Mouse (Mus musculus) heart, postnatal 0 days (tissue): ENCODE data around the gene Ugt1a8. TPM values are rescaled to one million over a fixed set of nuclear protein-coding genes. Genes with fewer than 3 reads are reported as not detected.
"Not testable (repeated sequence)": the region's sequence is repeated elsewhere in the genome, so short reads cannot be mapped to it uniquely, and the experiment has no call there.

Experiments
- ATAC-seq: fragments of 200-750 bp; cut with Nextera tagmentation; 2 replicates; pipeline ENCODE4 v1.8.0; 2017; ENCODE audit warnings: low read depth, moderate number of reproducible peaks, moderate library complexity; ENCODE audit not compliant: insufficient read depth
- DNase-seq: peaks from one replicate; pipeline ENCODE4 v3.0.0-alpha.2; 2016; ENCODE audit warnings: low spot score
- H3K27ac ChIP-seq: fragments of 300-500 bp; sonication (generic); 2 replicates; pipeline ENCODE4 v1.5.1; 2014; ENCODE audit warnings: low read depth, mild to moderate bottlenecking
- H3K27me3 ChIP-seq: fragments of 300-500 bp; sonication (generic); 2 replicates; pipeline ENCODE4 v1.6.1; 2014; ENCODE audit warnings: low read length, mixed read lengths; ENCODE audit not compliant: control insufficient read depth, insufficient read depth
- H3K36me3 ChIP-seq: fragments of 300-500 bp; sonication (generic); replicated peaks from 2 replicates; pipeline ENCODE4 v1.6.1; 2014; ENCODE audit warnings: low read length, mixed read lengths; ENCODE audit not compliant: control insufficient read depth, insufficient read depth
- H3K4me1 ChIP-seq: fragments of 300-500 bp; sonication (generic); 2 replicates; pipeline ENCODE4 v1.6.1; 2014; ENCODE audit warnings: antibody characterized with exemption; ENCODE audit not compliant: control insufficient read depth, insufficient read depth
- H3K4me2 ChIP-seq: fragments of 300-500 bp; sonication (generic); 2 replicates; pipeline ENCODE4 v1.6.1; 2014; ENCODE audit warnings: low read depth, mild to moderate bottlenecking, low read length, moderate library complexity
- H3K4me3 ChIP-seq: fragments of 300-500 bp; sonication (generic); 2 replicates; pipeline ENCODE4 v1.5.1; 2014; ENCODE audit warnings: low read depth, low read length
- H3K9ac ChIP-seq: fragments of 300-500 bp; sonication (generic); replicated peaks from 2 replicates; pipeline ENCODE4 v1.6.1; 2014; ENCODE audit warnings: low read depth, low read length, mixed read lengths
- H3K9me3 ChIP-seq: fragments of 300-500 bp; sonication (generic); replicated peaks from 2 replicates; pipeline ENCODE4 v1.6.1; 2016; ENCODE audit warnings: low read length; ENCODE audit not compliant: control insufficient read depth
- CTCF ChIP-seq: IDR thresholded peaks from 2 replicates; pipeline ENCODE4 v1.5.1; 2016; ENCODE audit warnings: antibody characterized with exemption, control low read depth, low read depth
- EP300 ChIP-seq: IDR thresholded peaks from 2 replicates; pipeline ENCODE4 v1.6.1; 2016; ENCODE audit warnings: antibody characterized with exemption, low read depth
- WGBS: fragments of 180-500 bp; shearing (Covaris S2); extraction: QIAGEN DNeasy Blood & Tissue Kit; methylation state at CpG from one replicate; pipeline ENCODE4 v1.1.7; 2014; 5-methylcytosine and 5-hydroxymethylcytosine counted together
- polyA plus RNA-seq: library from polyadenylated mRNA; unstranded; fragments of >200 nt; fragmentation: Nextera tagmentation; extraction: Ambion mirVana; gene quantifications from 2 replicates; pipeline ENCODE4 v1.2.1, GENCODE M21; 2015
- total RNA-seq: library from RNA; depleted of rRNA; stranded (reverse); fragments of >200 nt; gene quantifications from 2 replicates; pipeline ENCODE4 v1.2.3, GENCODE M21; 2014; ENCODE audit warnings: low replicate concordance; rRNA removed

Ugt1a8 gene
- total RNA-seq, result not detected in 2 replicates
- not detected in 2 replicates for polyA plus RNA-seq

DNA sequence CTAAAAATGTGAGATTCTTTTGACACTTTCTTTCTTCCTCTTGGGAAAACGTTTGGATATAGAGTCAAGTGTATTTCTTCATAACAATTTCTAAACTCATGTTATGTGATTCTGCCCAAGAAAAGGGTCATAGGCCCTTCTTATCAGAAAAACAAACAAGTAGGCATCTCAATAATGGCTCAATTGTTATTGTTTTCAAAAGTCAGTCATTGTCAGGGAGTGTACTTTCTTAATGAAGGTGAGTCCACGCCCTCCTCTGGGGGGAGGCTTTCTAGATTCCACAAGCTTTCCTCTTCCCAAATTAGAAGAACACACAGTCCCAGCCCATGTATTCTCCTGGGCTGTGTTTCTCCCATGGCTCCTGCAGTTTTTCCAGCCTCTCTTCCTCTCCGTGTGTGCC, at the start of gene Ugt1a8:
Gene Ugt1a8, plus strand, starts transcription at position 301 of the 400 bp plus-strand sequence.
- H3K4me3 ChIP-seq, result no peak within 1 kb of the TSS
- ATAC-seq, result no peak
- H3K4me1 ChIP-seq, result no peaks in the 10 kb centered on the region
- no peak for DNase-seq
- no peak within 1 kb of the TSS for H3K27ac ChIP-seq
- H3K27me3 ChIP-seq, result no peaks in the 10 kb centered on the region
- no peaks in the 10 kb centered on the region for H3K36me3 ChIP-seq
- WGBS, result 63% methylated on average over 3 of the region's 3 CpGs
- no peak for TF ChIP-seq EP300
- TF ChIP-seq CTCF, result no peak
- no peaks in the 10 kb centered on the region for H3K9me3 ChIP-seq
- no peak within 1 kb of the TSS for H3K9ac ChIP-seq
- no peak within 1 kb of the TSS for H3K4me2 ChIP-seq

DNA sequence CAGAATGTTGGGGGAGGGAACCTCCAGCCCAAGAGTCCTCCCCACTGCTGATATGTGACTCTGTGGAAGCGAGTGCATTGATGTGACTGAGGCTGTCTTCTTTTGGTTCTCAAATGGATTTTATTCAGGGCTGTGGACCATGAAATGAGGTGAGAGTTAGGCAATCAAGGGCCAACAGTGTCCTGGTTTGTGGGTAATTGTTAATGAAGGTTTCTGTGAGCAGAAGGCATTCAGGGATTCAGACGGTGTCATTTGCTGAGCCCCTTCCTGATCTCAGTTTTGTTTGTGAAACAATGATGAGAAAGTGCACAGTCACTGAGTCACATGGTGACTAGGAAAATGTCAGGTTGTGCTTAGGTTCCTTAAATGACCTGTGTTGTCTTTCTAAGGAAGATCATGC, 44.6 kb upstream of the Ugt1a8 start:
- H3K4me3 ChIP-seq, H3K27me3 ChIP-seq, H3K4me2 ChIP-seq, H3K4me1 ChIP-seq, H3K36me3 ChIP-seq, DNase-seq, H3K9me3 ChIP-seq, H3K9ac ChIP-seq, ATAC-seq, H3K27ac ChIP-seq: not testable (repeated sequence)
- WGBS, result 56% methylated on average over 1 of the region's 2 CpGs

DNA sequence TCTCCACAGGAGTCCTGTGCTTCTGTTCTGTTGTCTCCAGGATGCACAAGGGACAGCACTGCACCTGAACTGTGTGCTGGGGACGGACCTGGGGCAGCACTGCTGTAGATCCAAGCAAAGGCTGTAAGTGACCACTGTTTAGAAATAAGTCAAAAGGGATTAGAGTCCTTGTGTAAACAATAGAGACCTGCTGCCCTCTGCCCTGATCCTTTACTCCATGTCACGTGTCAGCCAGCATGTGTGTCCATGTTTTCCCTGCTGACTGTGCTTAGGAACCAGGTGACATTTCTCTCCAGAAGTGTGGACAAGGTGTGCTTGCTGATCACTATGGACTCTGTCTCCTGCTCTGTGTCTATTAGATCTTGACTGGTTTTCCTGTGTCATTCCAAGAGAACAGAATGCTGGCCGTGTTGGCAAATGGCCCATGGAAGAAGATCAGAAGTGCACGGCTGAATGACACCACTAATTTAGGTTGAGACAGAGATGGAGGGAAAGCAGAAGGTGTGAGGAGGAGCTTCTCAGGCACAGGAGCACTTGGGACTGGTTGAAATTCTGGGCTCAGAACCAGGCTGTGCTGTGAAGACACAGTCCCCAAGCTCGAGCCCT, 42.7 kb upstream of the Ugt1a8 start:
- 59% methylated on average over 3 of the region's 5 CpGs for WGBS
- H3K27ac ChIP-seq, H3K27me3 ChIP-seq, ATAC-seq, H3K4me2 ChIP-seq, H3K36me3 ChIP-seq, H3K4me1 ChIP-seq, H3K9me3 ChIP-seq, H3K9ac ChIP-seq, H3K4me3 ChIP-seq, DNase-seq: not testable (repeated sequence)

DNA sequence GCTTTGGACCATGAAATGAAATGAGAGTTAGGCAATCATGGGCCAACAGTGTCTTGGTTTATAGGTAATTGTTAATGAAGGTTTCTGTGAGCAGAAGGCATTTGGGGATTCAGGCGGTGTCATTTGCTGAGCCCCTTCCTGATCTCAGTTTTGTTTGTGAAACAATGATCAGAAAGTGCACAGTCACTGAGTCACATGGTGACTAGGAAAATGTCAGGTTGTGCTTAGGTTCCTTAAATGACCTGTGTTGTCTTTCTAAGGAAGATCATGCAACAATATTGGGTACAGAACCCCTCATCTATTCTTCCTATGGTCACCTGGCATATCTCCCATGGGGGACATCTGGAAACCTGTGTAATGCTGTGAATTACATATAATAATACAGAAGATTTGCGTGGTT, 40.2 kb upstream of the Ugt1a8 start:
- not testable (repeated sequence) for ATAC-seq, H3K36me3 ChIP-seq, DNase-seq, H3K27me3 ChIP-seq, H3K4me3 ChIP-seq, H3K4me1 ChIP-seq, H3K4me2 ChIP-seq, H3K27ac ChIP-seq, H3K9ac ChIP-seq, H3K9me3 ChIP-seq
- WGBS, result 67% methylated on average over 2 of the region's 2 CpGs

- ATAC-seq (no peak), DNase-seq (no peak)
- WGBS, result 61% methylated on average over 1 of the region's 1 CpGs
- no peak within 1 kb of the TSS for H3K4me2 ChIP-seq
- no peak for TF ChIP-seq EP300
- TF ChIP-seq CTCF, result no peak
- no peak within 1 kb of the TSS for H3K27ac ChIP-seq
- H3K9ac ChIP-seq, result no peak within 1 kb of the TSS
- no peaks in the 10 kb centered on the region for H3K27me3 ChIP-seq
- no peaks in the 10 kb centered on the region for H3K36me3 ChIP-seq
- no peaks in the 10 kb centered on the region for H3K4me1 ChIP-seq
- H3K9me3 ChIP-seq, result no peaks in the 10 kb centered on the region
- H3K4me3 ChIP-seq, result no peak within 1 kb of the TSS
Measured at GRCm38 (mm10) chr1:88055088-88055487, 32.5 kb upstream of the Ugt1a8 start, which contains the start of gene Ugt1a10. Ugt1a10 (plus strand) TSS chr1:88055388.

GRCm38 (mm10) chr1:88066472-88067102, 21.0 kb upstream of the Ugt1a8 start:
- H3K36me3 ChIP-seq, H3K4me1 ChIP-seq, H3K27ac ChIP-seq, ATAC-seq, DNase-seq, H3K4me2 ChIP-seq, H3K4me3 ChIP-seq, H3K9ac ChIP-seq, H3K9me3 ChIP-seq, H3K27me3 ChIP-seq: not testable (repeated sequence)
- 63% methylated on average over 1 of the region's 2 CpGs for WGBS
